ENCODE assay signal across 8 mouse cellular contexts in the genomic region with DNA sequence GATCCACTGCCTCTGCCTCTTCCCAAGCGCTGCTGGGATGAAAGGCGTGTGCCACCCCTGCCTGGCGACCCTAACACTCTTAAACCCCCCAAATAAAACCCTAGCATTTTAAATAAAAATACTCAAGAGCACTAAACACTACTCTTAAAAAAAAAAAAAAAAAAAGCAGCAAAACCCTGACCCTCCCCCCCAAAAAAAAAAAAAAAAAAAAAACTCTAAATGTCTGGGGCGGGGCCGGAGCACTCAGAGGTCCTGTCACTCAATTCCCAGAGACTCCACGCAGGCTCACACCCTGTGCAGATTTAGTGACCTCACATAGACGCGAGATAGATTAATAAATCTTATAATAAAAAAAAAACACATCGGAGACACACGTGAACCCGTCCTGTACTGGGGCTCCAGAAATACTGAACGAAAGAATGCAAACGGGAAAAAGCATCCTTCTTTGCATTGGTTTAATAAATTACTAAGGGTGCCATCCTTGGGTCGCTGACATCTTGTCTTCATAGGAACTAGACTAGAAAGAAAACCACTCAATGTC.
DNase-seq lines count a peak whose midpoint lies in the region; ATAC-seq and TF ChIP-seq lines count a peak whose summit lies in the region.

No protein-coding gene starts in this region.

- no peaks in the 10 kb centered on the region for H3K36me3 ChIP-seq in testis, adult 2 months (ENCODE audit: control insufficient read depth, insufficient read depth, low read length)
- no peaks in the 10 kb centered on the region for H3K36me3 ChIP-seq in intestine, embryonic 16.5 days (ENCODE audit: control insufficient read depth, insufficient read depth, low read length)
- no peaks in the 10 kb centered on the region for H3K36me3 ChIP-seq in small intestine, adult 2 months (ENCODE audit: control insufficient read depth, insufficient read depth, low read length)

- peak; percentile 22 for DNase-seq in embryo, embryonic 10 days (ENCODE audit: low spot score)
- DNase-seq in embryo, embryonic 10.5 days (ENCODE audit: low spot score): no peak
- DNase-seq in testis, postnatal 14 days (ENCODE audit: low spot score): no peak
- DNase-seq in gastrocnemius, postnatal 10 days: no peak
- DNase-seq in spleen, postnatal 4 days (ENCODE audit: low spot score in 2 of 2): no peak

- TF ChIP-seq CTCF in testis, adult 2 months (IDR thresholded peaks at IDR 0.05; ENCODE audit: control insufficient read depth, insufficient read depth, insufficient replicate concordance, low read depth, low read length): no peak
- TF ChIP-seq CTCF in small intestine, adult 2 months (IDR thresholded peaks at IDR 0.05; ENCODE audit: extremely low read depth, insufficient read length, insufficient replicate concordance, low read depth, low read length): no peak

- H3K4me3 ChIP-seq in testis, adult 2 months (ENCODE audit: control insufficient read depth, low read depth, low read length): peak overlapping the region; percentile 94
- H3K4me3 ChIP-seq in intestine, embryonic 16.5 days (ENCODE audit: low read length): peak overlapping the region; percentile 72
- peak overlapping the region; percentile 100 for H3K4me3 ChIP-seq in small intestine, adult 2 months (ENCODE audit: low read depth, low read length)

- H3K9me3 ChIP-seq in intestine, embryonic 16.5 days (ENCODE audit: control insufficient read depth, low read length): no peaks in the 10 kb centered on the region

- 39% methylated on average over 14 of the region's 14 CpGs for WGBS in intestine, embryonic 16.5 days
- WGBS in small intestine, adult 2 months: 26% methylated on average over 14 of the region's 14 CpGs

- peak overlapping the region; percentile 78 for H3K4me2 ChIP-seq in intestine, embryonic 16.5 days (ENCODE audit: low read depth, low read length)

- H3K27ac ChIP-seq in testis, adult 2 months (ENCODE audit: control insufficient read depth, insufficient read depth, low read depth, low read length): no peak overlapping the region
- H3K27ac ChIP-seq in intestine, embryonic 16.5 days (ENCODE audit: low read length): peak overlapping the region; percentile 68; the same call in 1 of the 2 replicates
- no peak overlapping the region for H3K27ac ChIP-seq in small intestine, adult 2 months (ENCODE audit: insufficient read depth, low read depth, low read length)

- TF ChIP-seq POLR2A in testis, adult 2 months (IDR thresholded peaks at IDR 0.05; ENCODE audit: control insufficient read depth, low read depth, low read length): no peak
- TF ChIP-seq POLR2A in small intestine, adult 2 months (IDR thresholded peaks at IDR 0.05; ENCODE audit: low read depth, low read length): no peak

- H3K27me3 ChIP-seq in testis, adult 2 months (ENCODE audit: control insufficient read depth, insufficient read depth, low read length): no peaks in the 10 kb centered on the region
- H3K27me3 ChIP-seq in intestine, embryonic 16.5 days (replicated peaks; ENCODE audit: control insufficient read depth, insufficient read depth, low read length): no peaks in the 10 kb centered on the region
- H3K27me3 ChIP-seq in small intestine, adult 2 months (ENCODE audit: control insufficient read depth, insufficient read depth, low read length): no peaks in the 10 kb centered on the region

- peak overlapping the region; percentile 74 for H3K9ac ChIP-seq in intestine, embryonic 16.5 days (ENCODE audit: low read depth, low read length)

- H3K4me1 ChIP-seq in testis, adult 2 months (ENCODE audit: control insufficient read depth, insufficient read depth, low read length): peaks cover 2% of the 10 kb centered on the region
- no peaks in the 10 kb centered on the region for H3K4me1 ChIP-seq in intestine, embryonic 16.5 days (ENCODE audit: control insufficient read depth, insufficient read depth, low read length)
- no peaks in the 10 kb centered on the region for H3K4me1 ChIP-seq in small intestine, adult 2 months (ENCODE audit: control insufficient read depth, insufficient read depth, insufficient read length, low read length)

- ATAC-seq in intestine, embryonic 16.5 days: no peak
